Mouse (Mus musculus) spleen, postnatal 4 days (tissue): ENCODE results near the gene Itgb2l.

Experiments
- DNase-seq, 2 experiments: peaks; one replicate each; pipeline ENCODE4 v3.0.0; 2022; ENCODE audit warnings: low spot score in 2 of 2

Gene Itgb2l

DNA sequence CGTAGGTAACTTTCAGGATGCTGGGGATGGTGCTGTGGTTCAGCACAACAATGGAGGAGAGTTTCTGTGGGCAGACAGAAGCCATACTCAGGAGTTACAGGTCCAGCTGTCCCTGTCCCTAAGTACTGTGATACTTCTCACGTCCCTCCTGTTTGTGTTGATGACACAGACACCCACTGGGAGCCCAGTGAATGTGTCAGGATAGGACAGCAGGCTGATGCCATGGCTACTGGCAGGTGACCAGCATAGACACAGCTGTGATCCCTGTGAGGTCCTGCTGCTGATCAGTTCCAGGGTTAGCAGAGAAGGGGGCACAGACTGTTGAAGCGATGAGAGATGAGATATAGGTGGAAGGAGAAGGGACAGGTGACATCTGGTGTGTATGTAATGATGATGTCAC, 14.4 kb downstream of the Itgb2l start:
- peak in 1 of 2 experiments; percentile 48 for DNase-seq

DNA sequence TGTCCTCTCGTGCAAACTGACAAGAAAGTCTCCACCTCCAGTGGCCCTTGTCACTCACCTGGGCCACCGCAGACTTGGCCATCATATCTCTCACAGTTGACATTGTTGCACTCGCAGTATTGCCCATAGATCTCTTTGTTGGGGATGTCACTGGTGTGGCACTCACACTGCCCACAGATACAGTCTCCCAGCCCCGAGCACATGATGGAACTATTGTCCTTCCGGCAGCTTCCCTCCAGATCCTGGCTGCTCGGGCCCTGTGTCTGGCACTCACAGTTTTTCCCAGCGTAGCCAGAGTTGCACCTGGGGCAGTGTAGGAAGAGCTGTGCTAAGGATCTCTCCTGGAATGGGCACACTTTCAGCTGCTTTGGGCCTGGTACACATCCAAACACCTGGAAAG, 16.7 kb downstream of the Itgb2l start:
- peak in 1 of 2 experiments; percentile 44 for DNase-seq

DNA sequence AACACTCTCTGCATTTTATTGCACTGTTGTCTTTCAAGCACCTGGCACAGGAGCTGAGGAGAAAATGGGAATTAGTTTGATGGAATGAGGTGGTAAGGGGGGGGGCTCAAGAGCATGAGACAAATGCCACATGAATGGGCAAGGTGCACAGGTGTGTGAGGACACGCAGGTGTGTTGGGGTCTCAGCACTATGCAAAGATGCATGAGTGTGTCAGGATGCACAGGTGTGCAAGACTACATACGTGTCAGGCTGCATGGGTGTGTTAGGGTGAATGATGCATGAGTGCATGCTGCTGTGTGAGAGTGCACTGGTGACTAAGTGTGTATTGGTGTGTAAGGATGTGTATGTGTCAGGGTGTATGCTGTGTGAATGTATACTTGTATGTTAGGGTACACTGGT, 18.4 kb downstream of the Itgb2l start:
- peak in 1 of 2 experiments; percentile 53 for DNase-seq

DNA sequence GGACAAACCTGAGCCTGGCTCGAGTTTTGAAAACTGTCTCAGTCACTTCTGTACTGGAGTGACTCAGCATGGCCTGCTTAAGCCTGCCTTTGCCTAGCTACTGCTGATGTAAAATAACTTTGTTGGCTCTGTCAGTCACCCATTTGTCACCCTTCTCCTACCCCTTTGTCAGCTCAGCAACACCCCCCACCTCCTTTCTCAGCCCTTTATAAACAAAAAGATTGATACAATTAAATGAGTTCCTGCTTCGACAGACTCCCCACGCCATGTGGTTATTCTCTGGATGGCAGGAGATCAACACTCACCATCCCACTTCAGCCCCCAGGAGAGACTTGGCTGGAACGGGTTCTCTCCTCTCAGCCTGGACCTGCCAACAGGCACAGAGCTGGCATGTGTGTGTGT, 35.4 kb downstream of the Itgb2l start:
- DNase-seq = peak in 1 of 2 experiments; percentile 39

DNA sequence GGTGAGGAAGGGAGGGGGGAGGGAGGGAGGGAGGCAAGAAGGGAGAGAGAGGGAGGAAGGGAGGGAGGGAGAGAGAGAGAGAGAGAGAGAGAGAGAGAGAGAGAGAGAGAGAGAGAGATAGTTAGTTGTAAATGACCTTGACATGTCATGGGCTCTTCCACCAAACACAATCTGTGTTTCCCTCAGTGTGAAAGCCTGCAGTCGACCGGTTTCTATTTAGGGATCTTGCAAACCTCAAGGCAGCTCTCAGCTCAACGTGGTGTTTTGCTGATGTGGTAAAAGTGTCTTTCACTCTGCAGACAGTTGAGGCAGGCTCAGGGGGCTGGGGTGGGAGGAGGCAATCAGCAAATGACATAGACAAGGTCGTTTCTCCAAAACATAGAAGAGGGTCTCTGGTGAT, 37.1 kb downstream of the Itgb2l start:
- no peak for DNase-seq

DNA sequence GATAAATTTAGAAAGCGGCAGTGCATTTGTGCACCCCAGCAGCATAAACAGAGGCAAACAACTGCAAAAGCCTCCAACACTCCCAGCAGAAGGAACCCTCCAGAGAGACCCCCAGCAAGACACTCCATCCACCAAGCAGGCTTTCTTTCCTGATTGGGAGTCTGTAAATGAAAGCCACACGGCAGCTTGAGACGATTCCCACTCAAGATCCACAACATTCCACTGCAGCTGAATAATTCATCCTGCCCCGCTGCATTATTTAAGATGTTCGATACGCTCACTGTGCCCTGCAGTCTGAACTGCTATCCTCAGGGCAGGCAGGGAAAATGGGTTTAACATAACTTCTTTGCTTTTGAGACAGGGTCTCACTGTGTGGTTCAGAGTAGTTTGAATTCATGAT, 41.1 kb downstream of the Itgb2l start:
- DNase-seq = peak in 1 of 2 experiments; percentile 47

DNA sequence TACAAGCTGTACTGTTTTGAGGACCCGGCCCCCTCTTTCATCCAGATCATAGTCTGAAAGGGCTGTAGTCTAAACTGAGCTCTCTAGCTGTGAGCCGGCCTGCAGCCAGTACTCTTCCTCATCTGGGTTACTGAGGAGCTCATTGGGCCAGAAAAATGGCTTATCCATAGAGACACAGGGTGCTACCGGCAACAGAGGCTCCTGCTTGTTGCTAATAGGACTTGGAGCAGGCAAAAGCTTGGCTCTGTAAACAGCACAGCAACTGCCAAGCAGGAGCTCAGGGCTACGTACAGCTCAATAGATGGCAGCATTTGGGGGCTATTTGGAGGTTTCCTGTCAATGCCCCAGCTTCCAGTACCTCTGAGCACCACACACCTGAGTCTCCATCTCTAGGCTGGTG, 43.4 kb downstream of the Itgb2l start:
- peak in 1 of 2 experiments; percentile 39 for DNase-seq

DNA sequence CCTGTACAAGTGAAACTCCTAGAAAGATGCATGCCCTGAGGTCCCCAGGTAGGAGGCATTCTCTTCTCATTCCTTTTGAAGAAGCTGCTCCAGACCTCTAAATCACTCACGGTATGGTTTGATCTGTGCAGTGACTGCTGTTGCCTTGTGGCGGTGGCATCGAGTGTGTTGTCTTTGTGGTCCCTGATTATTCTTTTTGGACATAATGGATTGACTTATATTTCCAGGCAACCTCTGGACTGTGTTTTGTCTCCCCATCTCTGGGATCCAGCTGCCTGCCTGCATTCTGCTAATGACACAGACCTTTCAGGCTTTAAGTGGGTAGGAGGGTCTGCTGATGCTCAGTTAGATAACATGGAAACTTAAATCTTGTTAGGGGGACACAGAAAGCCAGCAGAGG, 44.6 kb downstream of the Itgb2l start:
- no peak for DNase-seq

DNA sequence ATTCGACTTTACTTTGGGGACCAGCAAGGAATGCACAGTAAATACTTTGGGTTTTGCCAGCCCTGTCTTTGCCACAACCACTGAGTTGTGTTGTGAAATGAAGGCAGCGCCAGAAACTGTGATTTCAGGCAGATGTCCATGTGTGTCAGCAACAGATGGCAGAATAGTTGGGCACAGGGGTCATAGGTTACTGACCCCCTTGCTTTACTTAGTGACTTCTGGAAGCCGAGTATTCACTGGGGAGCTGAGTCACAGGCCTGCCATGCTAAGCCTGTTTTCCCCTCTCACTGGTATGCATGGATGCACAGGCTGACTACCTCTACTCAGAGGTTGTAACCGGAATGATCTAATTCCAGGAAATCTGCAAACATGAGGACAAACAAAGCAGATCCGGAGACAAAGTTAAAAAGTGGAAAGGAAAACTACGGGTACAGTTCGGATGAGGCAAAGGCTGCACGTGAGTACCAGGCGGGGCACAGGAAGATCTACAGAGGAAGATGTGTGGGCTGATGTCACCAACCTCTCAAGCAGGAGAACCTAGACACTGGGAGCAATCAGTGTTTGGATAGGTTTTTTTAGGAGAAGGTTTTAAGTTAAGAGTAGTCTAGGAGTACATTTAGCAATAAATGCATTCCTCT, 47.3 kb downstream of the Itgb2l start:
- peak in 1 of 2 experiments; percentile 31 for DNase-seq

DNA sequence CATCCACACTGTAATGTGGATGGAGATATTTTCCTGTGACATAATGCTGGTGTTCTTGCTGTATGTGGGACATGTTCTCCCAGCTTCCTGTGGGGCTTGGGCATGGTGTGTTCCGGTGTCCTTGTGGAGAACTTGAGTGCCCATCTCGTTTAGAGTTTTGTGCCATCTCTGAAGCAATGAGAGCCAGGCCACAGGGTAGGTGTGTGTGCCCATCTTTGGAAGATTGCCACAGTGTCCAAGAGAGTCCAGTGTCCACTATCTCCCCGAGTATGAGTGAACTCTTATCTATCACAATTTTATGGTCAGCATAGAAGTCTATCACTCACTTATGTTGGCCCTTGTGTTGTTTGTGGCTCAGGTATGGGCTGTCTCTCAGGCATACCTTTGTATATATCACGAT, 47.9 kb downstream of the Itgb2l start:
- peak in 1 of 2 experiments; percentile 38 for DNase-seq

DNA sequence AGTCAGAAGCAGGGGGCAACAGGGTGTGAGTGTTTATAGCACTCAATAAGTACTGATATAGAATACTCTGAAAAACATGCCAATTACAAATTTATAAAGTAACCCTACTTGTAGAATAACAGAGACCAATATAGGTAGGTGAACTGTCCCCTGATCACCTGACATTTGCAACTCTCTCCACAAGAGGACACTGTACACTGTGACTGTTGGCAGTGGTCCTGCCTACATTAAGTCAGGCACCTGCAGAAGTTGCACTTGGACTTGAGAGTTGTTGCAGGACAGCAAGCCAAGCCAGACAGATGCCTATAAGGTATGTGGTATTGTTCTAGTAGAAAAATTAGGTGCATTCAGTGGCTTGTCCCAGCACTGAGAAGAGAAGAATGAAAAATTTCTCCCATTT, 52.3 kb downstream of the Itgb2l start:
- DNase-seq = peak in 1 of 2 experiments; percentile 48

DNA sequence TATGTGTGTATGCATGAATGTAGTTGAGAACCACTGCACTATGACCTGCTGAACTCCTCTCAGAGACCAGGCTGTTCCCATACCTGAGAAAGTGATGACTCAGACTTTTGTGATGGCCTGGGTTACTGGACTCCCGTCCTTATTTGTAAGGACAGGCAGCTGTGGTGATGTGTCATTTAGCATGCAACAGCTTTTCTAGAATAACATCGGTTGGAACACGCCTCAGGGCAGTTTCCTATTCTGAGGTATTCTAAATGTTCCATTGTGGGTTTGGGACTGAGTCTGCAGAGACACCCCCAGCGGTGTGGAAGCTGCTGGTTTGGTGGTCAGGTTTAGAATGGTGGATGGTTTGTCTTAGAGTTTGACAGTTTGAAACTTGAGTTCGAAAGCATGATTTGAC, 54.9 kb downstream of the Itgb2l start:
- peak in 1 of 2 experiments; percentile 33 for DNase-seq

DNA sequence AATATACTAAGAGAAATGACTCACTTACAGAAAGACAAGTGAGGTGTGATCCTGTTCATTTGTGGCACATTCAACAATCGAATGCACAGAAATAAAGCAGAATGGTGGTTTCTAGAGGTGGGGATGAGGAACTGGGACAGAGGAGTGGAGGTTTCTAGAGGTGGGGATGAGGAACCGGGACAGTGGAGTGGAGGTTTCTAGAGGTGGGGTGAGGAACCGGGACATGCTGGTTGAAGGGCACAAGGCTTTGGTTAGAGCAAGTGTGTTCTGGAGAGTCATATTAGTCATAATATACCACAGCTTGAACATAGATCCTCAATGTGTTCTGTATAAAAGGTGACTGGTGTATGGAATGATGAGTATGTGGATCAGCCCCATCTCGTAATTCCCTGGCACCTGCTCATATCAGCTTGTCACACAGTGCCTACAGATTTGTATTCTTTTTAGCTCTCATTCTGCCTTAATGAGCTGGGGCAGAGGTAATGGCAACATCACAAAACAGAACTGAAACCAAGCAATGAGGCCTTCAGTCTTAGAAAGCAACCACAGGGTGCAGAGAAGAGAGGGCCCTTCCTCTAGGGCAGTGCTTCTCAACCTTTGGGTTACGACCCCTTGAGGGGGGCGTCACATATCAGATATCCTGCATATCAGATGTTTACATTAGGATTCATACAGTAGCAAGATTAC, 55.6 kb downstream of the Itgb2l start:
- peak in 1 of 2 experiments; percentile 46 for DNase-seq

DNA sequence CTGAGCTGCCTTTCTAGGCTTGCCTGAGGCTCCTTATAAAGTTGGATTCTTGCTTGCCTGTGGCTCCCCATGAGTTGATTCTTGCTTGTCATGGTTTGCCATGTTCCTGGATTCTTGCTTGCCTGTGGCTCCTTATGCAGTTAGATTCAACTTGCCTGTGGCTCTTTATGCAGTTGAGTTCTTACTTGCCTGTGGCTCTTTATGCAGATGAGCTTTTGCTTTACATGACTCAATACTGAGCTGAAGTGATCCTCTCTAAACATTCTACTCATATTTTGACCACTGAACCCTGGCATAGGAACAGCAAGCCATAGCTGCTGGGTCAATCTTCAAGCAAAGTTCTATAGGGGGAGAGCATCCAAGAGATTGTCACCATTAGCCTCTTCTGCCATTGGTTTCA, 58.7 kb downstream of the Itgb2l start:
- no peak for DNase-seq

DNA sequence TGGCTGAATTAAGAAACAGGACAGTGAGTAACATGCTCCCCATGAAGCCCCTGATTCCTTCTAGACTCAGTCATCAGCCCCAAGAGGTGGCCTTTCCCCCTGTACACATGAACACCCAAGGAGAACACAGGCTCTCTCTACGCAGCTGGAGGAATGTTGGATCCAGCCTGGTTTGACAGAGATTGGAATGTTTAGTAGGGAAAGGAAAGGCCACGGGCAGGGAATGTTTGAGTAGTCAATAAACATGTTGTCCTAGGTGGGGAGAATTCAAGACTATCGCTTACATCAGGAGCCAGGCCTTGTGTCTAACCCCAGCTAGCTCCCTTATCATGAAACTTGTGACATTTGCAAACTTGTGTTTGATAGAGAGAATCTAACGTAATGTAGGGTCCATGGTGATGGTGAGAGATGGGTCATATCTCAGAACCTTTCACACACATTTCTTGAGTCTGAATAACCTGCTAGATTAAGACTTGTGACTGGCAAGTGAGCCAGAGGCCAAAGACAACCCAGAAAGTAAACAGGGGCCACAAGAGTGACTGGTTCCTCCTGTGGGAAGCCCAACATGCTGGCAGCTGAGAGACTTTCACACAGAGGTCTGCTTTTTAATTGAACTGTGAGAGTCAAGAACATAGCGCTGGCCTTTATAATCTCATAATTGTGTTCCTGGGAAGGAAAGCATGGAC, 60.8 kb downstream of the Itgb2l start:
- DNase-seq = no peak

DNA sequence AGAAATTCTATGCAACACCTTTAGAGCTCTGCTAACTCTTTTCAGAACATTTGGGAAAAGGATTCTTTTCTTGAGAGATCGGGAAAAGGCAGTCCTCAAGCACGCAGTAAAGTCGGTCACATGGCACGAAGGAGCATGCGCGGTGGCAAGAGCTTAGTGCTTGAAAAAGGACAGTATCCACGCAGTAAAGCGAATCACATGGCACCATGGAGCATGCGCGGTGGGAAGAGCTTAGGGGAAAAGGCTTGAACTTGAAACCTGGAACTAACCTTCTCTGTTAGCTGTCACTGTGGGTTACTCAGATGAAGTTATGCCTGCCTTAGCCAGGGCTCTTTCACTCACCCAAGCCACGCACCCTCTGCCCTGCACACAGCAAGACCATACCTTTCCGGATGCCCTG, 62.0 kb downstream of the Itgb2l start:
- DNase-seq = no peak

DNA sequence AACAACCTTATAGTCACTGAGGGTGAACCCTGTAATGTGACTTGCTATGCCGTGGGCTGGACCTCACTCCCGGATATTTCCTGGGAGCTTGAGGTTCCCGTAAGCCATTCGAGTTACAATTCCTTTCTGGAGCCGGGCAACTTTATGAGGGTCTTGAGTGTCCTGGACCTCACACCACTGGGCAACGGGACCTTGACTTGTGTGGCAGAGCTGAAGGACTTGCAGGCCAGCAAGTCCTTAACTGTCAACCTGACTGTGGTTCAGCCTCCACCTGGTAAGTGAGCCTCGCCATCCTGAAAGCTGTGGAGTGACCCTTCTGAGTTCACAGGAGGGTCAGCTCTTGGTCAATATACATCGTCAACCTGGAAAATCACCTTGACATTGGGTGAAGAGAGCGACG, 65.3 kb downstream of the Itgb2l start:
- DNase-seq = no peak

DNA sequence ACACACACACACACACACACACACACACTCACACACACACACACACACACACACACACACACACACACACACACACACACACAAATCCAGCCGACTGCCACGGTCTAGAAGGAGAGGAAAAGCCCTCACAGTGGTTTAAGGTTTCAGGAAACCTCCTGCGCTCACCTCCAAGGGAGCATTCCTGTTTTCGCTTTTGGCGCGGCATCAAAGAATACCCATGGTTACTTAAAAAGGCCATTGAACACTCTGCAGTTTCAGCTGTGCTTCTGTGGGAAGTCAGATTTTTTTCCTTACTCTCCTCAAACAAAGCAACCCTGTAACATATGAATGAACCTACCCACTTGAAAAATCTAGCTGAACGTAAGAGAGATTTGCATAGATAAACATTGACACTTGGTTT, 67.1 kb downstream of the Itgb2l start:
- no peak for DNase-seq

DNA sequence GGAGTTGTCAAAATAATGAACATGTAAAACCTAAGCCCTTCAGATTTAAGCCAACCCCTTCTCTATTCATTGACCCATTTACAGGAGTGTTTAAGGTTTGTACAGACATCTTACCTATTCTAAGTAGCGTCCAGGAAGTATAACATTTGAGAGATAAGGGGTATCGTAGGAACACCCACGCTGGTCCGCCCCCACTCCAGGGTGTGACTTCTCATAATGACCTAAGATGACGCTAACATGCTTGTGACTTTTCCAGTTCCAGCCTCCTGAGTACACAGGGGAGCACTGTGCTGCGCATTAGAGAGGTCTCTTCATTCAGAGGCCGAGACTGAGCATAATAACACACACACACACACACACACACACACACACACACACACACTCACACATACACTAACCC, 67.9 kb downstream of the Itgb2l start:
- no peak for DNase-seq

DNA sequence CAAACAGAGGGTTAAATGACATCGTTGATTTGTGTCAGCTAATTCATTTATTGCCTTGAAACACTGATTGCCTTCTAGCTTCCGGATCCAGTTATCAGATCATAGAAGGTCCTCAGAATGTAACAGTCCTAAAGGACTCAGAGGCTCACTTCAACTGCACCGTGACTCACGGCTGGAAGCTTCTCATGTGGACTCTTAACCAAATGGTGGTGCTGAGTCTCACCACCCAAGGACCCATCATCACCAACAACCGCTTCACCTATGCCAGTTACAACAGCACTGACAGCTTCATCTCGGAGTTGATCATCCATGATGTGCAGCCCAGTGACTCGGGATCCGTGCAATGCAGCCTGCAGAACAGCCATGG, 70.7 kb downstream of the Itgb2l start:
- no peak for DNase-seq
